Mouse (Mus musculus): ENCODE measurements around the gene Wdr18. TPM values are rescaled to one million over a fixed set of nuclear protein-coding genes. Genes with fewer than 3 reads are reported as not detected.

The Wdr18 gene
- 1.8 TPM for polyA plus RNA-seq (2014; fragmentation: Illumina TruSeq; extraction: RNeasy Lipid Tissue Mini Kit (QIAGEN cat#74804); ENCODE audit: low read depth, low replicate concordance)

DNA sequence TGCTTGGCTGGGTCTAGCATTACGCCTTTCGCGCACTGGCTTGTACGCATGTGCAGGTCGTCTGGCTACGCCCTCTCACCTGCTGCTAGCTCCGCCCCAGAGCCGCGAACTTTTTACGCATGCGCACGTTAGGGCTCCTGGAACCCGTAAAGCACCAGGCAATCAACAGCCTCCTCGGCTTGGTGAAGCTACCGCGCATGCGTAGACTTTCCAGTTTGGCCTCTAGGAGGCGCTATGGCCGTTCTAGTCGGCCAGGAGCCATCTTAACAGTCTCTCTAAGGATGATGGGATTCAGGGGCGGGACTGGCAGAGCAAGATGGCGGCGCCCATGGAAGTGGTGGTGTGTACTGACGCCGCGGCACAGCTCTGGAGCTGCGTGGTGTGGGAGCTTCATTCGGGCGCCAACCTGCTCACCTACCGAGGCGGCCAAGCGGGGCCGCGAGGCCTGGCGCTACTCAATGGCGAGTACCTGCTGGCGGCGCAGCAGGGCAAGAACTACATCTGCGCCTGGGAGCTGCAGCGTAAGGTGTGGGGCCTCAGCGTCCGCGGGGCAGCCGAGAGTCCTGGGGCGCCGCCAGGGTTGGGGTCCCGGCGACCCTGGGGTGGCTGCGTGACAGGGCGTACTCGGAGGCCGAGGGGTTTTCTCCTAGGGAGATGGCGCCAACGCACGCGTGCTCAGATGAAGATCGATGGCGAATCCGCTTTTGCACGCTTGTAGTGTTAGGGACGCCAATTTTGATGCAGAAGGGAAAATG, at the start of gene Wdr18:
Wdr18 (plus strand) TSS at position 306 of the 755 bp plus-strand sequence.

DNA sequence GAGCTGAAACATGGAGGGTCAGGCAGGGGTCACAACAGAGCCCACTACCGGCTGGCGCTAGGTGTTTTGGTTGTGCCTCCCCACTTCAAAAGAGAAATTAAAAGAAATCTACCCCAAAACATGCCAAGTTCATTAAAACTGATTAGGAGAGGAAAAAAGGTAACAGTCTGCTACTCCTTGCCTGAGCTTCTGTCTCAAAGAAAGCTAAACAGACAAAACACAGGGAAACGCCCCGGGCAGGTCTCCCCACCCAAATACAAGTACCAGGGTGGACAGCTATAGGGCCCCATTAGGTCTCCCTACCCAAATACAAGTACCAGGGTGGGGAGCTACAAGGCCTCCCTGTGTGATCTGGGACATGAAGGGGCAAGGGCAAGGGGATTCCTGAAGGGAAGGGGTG, 49.4 kb upstream of the Wdr18 start, which contains the start of gene Gm26602:
Gm26602 (plus strand) TSS at position 301 of the 400 bp plus-strand sequence.

DNA sequence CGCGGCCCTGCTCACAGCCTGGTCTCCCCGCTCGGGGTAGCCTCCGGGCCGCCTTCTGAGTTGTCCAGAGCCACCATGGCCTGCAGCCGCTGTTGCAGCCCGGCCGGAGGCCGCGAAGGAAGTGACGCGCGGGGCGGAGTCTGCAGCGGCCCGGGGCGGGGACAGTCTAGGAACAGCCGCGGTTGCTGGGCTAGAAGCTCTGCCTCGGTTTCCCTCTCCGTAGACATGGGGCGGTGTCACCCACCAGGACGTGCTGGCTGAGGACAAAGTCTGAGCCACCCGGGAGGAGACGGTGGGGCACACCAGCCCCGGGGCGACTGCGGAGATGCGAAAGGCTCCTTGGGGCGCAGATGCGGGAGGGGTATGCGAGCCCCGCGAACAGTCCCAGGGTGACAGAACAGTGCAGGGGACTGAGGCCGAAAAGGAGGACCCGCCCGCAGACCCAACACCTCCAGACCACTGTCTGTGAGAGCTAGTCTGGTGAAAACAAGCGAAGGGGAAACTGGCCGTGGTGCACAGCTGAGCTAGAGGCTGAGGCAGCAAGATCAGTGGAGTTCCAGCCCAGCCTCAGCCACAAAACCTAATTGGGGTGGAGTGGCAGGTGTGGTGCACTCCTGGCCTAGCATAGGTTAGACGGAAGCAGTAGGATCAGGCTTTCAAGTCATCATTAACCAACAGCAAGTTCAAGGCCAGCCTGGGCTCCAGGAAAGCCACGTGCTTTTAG, 43.0 kb upstream of the Wdr18 start, which contains the start of gene Kiss1r:
Kiss1r (plus strand) TSS at position 164 of the 724 bp plus-strand sequence.

DNA sequence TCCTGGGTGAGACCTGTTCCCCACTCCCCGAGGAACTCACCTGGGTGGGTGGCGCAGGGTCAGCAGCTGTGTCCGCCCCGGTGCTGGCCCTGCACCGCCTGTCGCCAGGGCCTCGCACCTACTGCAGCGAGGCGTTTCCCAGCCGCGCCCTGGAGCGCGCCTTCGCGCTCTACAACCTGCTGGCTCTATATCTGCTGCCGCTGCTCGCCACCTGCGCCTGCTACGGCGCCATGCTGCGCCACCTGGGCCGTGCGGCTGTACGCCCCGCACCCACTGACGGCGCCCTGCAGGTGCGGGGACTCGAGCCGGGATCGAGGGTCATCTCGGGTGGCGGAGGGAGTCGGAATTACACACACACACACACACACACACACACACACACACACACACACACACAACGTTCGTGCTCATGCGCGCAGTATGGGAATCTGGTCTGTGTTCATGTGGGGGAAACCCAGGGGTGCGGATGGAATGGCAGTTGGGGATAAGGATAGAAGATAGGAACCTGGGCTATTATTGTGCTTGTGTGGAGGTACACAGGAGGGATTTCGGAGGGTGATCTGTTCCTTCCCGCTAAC, 38.9 kb upstream of the Wdr18 start, which contains the start of gene R3hdm4:
R3hdm4 (minus strand) TSS at position 251 of the 578 bp plus-strand sequence.

GRCm38 (mm10) chr10:79926491-79927323, 33.2 kb upstream of the Wdr18 start, which contains the start of gene Arid3a:
Gene Arid3a (plus strand): TSS chr10:79927043.

DNA sequence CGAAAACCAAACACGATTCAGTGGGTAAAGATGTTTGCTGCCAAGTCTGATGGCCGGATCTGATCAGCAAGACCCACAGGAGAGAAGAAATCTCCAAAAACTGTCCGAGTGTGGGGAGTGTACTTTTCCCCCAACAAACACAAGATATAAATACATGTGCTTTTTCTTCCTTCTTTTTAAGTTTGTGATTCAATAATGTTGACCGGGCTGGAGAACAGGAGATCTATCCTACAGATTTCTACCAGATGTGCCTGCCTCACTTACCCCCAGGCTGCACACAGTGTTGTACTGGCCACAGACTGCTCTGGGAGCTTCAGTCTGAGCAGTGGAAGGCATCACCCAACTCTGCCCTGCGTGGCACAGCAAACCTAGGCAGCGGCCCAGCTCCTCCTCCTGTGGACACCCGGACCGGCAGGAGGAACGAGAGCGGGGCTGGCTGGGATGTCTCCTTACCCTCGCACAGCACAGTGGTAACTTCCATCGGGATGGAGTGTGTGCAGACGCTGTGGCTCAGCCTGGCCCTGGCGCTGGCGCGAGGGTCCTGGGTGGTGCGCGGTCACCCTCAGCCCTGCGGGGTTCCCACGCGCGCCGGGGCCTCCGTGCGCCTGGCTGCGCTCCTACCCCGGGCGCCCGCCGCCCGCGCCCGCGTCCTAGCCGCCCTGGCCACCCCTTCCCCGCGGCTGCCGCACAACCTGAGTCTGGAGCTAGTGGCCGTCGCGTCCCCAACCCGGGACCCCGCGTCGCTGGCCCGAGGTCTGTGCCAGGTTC, 10.6 kb downstream of the Wdr18 start, which contains the start of gene Grin3b:
Grin3b (plus strand) TSS at position 301 of the 768 bp plus-strand sequence.

GRCm38 (mm10) chr10:79984195-79984816, 24.4 kb downstream of the Wdr18 start, which contains the start of gene Tmem259:
Gene Tmem259 (minus strand): TSS chr10:79984330.

DNA sequence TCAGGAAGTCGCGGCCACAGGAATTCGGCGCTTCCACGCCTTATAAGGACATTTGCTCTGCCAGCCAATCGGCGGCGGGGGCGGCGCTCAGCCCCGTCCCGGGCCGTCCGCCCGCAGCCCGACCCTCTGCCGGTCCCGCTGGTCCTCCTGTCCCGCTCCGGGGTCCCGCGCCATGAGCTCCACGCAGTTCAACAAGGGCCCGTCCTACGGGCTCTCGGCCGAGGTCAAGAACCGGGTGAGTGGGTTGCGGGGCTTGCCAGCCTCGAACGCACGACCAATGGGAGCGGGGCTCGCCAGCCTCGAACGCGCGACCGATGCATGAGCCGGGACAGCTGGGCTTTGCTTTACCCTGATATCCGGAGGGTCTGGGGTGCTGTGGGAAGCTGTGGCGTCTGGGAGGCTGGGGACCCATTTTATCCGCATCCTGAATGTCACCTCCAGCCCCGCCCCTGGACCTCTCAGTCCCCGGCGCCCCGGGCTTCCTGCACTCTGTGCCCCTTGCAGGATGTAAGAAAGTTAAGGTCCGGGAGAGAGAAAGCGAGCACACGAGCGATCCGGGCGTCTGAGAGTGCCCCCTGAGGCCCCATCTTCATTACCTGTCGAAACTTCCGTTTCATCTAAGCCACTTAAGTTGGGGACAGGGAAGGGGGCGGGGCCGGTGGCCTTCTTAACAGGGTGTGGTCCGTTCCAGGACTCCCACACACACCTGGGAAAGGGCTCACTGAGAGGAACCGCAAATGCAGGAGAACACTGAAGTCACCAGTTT, 28.7 kb downstream of the Wdr18 start, which contains the start of gene Cnn2:
Cnn2 (plus strand) TSS at position 79 of the 766 bp plus-strand sequence.

GRCm38 (mm10) chr10:79996272-79997033, 36.5 kb downstream of the Wdr18 start, which contains the start of gene Abca7:
Gene Abca7 (plus strand): TSS chr10:79996494.

GRCm38 (mm10) chr10:80016511-80016910, 56.6 kb downstream of the Wdr18 start, which contains the start of gene Arhgap45:
Gene Arhgap45 (plus strand): TSS chr10:80016653.

Other genes starting within 250 kb of the Wdr18 start
- not detected for gene Hcn2, start 243.5 kb upstream of the Wdr18 start, polyA plus RNA-seq (2014; fragmentation: Illumina TruSeq; extraction: RNeasy Lipid Tissue Mini Kit (QIAGEN cat#74804); ENCODE audit: low read depth, low replicate concordance)
- 4.2 TPM for gene Polrmt, start 213.6 kb upstream of the Wdr18 start, polyA plus RNA-seq (2014; fragmentation: Illumina TruSeq; extraction: RNeasy Lipid Tissue Mini Kit (QIAGEN cat#74804); ENCODE audit: low read depth, low replicate concordance)
- not detected for gene Fgf22, start 205.1 kb upstream of the Wdr18 start, polyA plus RNA-seq (2014; fragmentation: Illumina TruSeq; extraction: RNeasy Lipid Tissue Mini Kit (QIAGEN cat#74804); ENCODE audit: low read depth, low replicate concordance)
- gene Rnf126, start 193.2 kb upstream of the Wdr18 start, polyA plus RNA-seq (2014; fragmentation: Illumina TruSeq; extraction: RNeasy Lipid Tissue Mini Kit (QIAGEN cat#74804); ENCODE audit: low read depth, low replicate concordance), result 0.93 TPM
- gene Fstl3, start 182.9 kb upstream of the Wdr18 start, polyA plus RNA-seq (2014; fragmentation: Illumina TruSeq; extraction: RNeasy Lipid Tissue Mini Kit (QIAGEN cat#74804); ENCODE audit: low read depth, low replicate concordance), result not detected
- gene Prss57, start 169.2 kb upstream of the Wdr18 start, polyA plus RNA-seq (2014; fragmentation: Illumina TruSeq; extraction: RNeasy Lipid Tissue Mini Kit (QIAGEN cat#74804); ENCODE audit: low read depth, low replicate concordance), result not detected
- not detected for gene Palm, start 166.6 kb upstream of the Wdr18 start, polyA plus RNA-seq (2014; fragmentation: Illumina TruSeq; extraction: RNeasy Lipid Tissue Mini Kit (QIAGEN cat#74804); ENCODE audit: low read depth, low replicate concordance)
- gene Misp, start 139.2 kb upstream of the Wdr18 start, polyA plus RNA-seq (2014; fragmentation: Illumina TruSeq; extraction: RNeasy Lipid Tissue Mini Kit (QIAGEN cat#74804); ENCODE audit: low read depth, low replicate concordance), result not detected
- gene Ptbp1, start 105.7 kb upstream of the Wdr18 start, polyA plus RNA-seq (2014; fragmentation: Illumina TruSeq; extraction: RNeasy Lipid Tissue Mini Kit (QIAGEN cat#74804); ENCODE audit: low read depth, low replicate concordance), result 29.0 TPM
- not detected for gene Prtn3, start 85.7 kb upstream of the Wdr18 start, polyA plus RNA-seq (2014; fragmentation: Illumina TruSeq; extraction: RNeasy Lipid Tissue Mini Kit (QIAGEN cat#74804); ENCODE audit: low read depth, low replicate concordance)
- not detected for gene Plppr3, start 85.5 kb upstream of the Wdr18 start, polyA plus RNA-seq (2014; fragmentation: Illumina TruSeq; extraction: RNeasy Lipid Tissue Mini Kit (QIAGEN cat#74804); ENCODE audit: low read depth, low replicate concordance)
- not detected for gene Elane, start 73.9 kb upstream of the Wdr18 start, polyA plus RNA-seq (2014; fragmentation: Illumina TruSeq; extraction: RNeasy Lipid Tissue Mini Kit (QIAGEN cat#74804); ENCODE audit: low read depth, low replicate concordance)
- gene Cfd, start 69.3 kb upstream of the Wdr18 start, polyA plus RNA-seq (2014; fragmentation: Illumina TruSeq; extraction: RNeasy Lipid Tissue Mini Kit (QIAGEN cat#74804); ENCODE audit: low read depth, low replicate concordance), result not detected
- not detected for gene Med16, start 51.2 kb upstream of the Wdr18 start, polyA plus RNA-seq (2014; fragmentation: Illumina TruSeq; extraction: RNeasy Lipid Tissue Mini Kit (QIAGEN cat#74804); ENCODE audit: low read depth, low replicate concordance)
- not detected for gene Gm26602, start 49.3 kb upstream of the Wdr18 start, polyA plus RNA-seq (2014; fragmentation: Illumina TruSeq; extraction: RNeasy Lipid Tissue Mini Kit (QIAGEN cat#74804); ENCODE audit: low read depth, low replicate concordance)
- not detected for gene Kiss1r, start 43.2 kb upstream of the Wdr18 start, polyA plus RNA-seq (2014; fragmentation: Illumina TruSeq; extraction: RNeasy Lipid Tissue Mini Kit (QIAGEN cat#74804); ENCODE audit: low read depth, low replicate concordance)
- gene R3hdm4, start 38.9 kb upstream of the Wdr18 start, polyA plus RNA-seq (2014; fragmentation: Illumina TruSeq; extraction: RNeasy Lipid Tissue Mini Kit (QIAGEN cat#74804); ENCODE audit: low read depth, low replicate concordance), result 5.4 TPM
- gene Arid3a, start 33.1 kb upstream of the Wdr18 start, polyA plus RNA-seq (2014; fragmentation: Illumina TruSeq; extraction: RNeasy Lipid Tissue Mini Kit (QIAGEN cat#74804); ENCODE audit: low read depth, low replicate concordance), result 0.19 TPM
- gene Grin3b, start 10.6 kb downstream of the Wdr18 start, polyA plus RNA-seq (2014; fragmentation: Illumina TruSeq; extraction: RNeasy Lipid Tissue Mini Kit (QIAGEN cat#74804); ENCODE audit: low read depth, low replicate concordance), result not detected
- gene Tmem259, start 24.2 kb downstream of the Wdr18 start, polyA plus RNA-seq (2014; fragmentation: Illumina TruSeq; extraction: RNeasy Lipid Tissue Mini Kit (QIAGEN cat#74804); ENCODE audit: low read depth, low replicate concordance), result 1.4 TPM
- gene Cnn2, start 28.4 kb downstream of the Wdr18 start, polyA plus RNA-seq (2014; fragmentation: Illumina TruSeq; extraction: RNeasy Lipid Tissue Mini Kit (QIAGEN cat#74804); ENCODE audit: low read depth, low replicate concordance), result 0.66 TPM
- 0.08 TPM for gene Abca7, start 36.3 kb downstream of the Wdr18 start, polyA plus RNA-seq (2014; fragmentation: Illumina TruSeq; extraction: RNeasy Lipid Tissue Mini Kit (QIAGEN cat#74804); ENCODE audit: low read depth, low replicate concordance)
- gene Arhgap45, start 56.5 kb downstream of the Wdr18 start, polyA plus RNA-seq (2014; fragmentation: Illumina TruSeq; extraction: RNeasy Lipid Tissue Mini Kit (QIAGEN cat#74804); ENCODE audit: low read depth, low replicate concordance), result 0.13 TPM
- gene Polr2e, start 79.6 kb downstream of the Wdr18 start, polyA plus RNA-seq (2014; fragmentation: Illumina TruSeq; extraction: RNeasy Lipid Tissue Mini Kit (QIAGEN cat#74804); ENCODE audit: low read depth, low replicate concordance), result 0.85 TPM
- gene Gpx4, start 87.0 kb downstream of the Wdr18 start, polyA plus RNA-seq (2014; fragmentation: Illumina TruSeq; extraction: RNeasy Lipid Tissue Mini Kit (QIAGEN cat#74804); ENCODE audit: low read depth, low replicate concordance), result 73.4 TPM
- gene Sbno2, start 145.4 kb downstream of the Wdr18 start, polyA plus RNA-seq (2014; fragmentation: Illumina TruSeq; extraction: RNeasy Lipid Tissue Mini Kit (QIAGEN cat#74804); ENCODE audit: low read depth, low replicate concordance), result 0.64 TPM
- 9.5 TPM for gene Stk11, start 155.7 kb downstream of the Wdr18 start, polyA plus RNA-seq (2014; fragmentation: Illumina TruSeq; extraction: RNeasy Lipid Tissue Mini Kit (QIAGEN cat#74804); ENCODE audit: low read depth, low replicate concordance)
- gene Atp5d, start 178.5 kb downstream of the Wdr18 start, polyA plus RNA-seq (2014; fragmentation: Illumina TruSeq; extraction: RNeasy Lipid Tissue Mini Kit (QIAGEN cat#74804); ENCODE audit: low read depth, low replicate concordance), result 4.3 TPM
- not detected for gene Cbarp, start 180.7 kb downstream of the Wdr18 start, polyA plus RNA-seq (2014; fragmentation: Illumina TruSeq; extraction: RNeasy Lipid Tissue Mini Kit (QIAGEN cat#74804); ENCODE audit: low read depth, low replicate concordance)
- gene Midn, start 188.1 kb downstream of the Wdr18 start, polyA plus RNA-seq (2014; fragmentation: Illumina TruSeq; extraction: RNeasy Lipid Tissue Mini Kit (QIAGEN cat#74804); ENCODE audit: low read depth, low replicate concordance), result 5.2 TPM
- gene Cirbp, start 205.8 kb downstream of the Wdr18 start, polyA plus RNA-seq (2014; fragmentation: Illumina TruSeq; extraction: RNeasy Lipid Tissue Mini Kit (QIAGEN cat#74804); ENCODE audit: low read depth, low replicate concordance), result 8.9 TPM
- gene 1600002K03Rik, start 212.8 kb downstream of the Wdr18 start, polyA plus RNA-seq (2014; fragmentation: Illumina TruSeq; extraction: RNeasy Lipid Tissue Mini Kit (QIAGEN cat#74804); ENCODE audit: low read depth, low replicate concordance), result 1.1 TPM
- not detected for gene Efna2, start 219.3 kb downstream of the Wdr18 start, polyA plus RNA-seq (2014; fragmentation: Illumina TruSeq; extraction: RNeasy Lipid Tissue Mini Kit (QIAGEN cat#74804); ENCODE audit: low read depth, low replicate concordance)